Mouse (Mus musculus) spleen, postnatal 10 days (tissue): ENCODE results near the gene Agap1.

Experiments
- DNase-seq, 2 experiments: peaks; one replicate each; pipeline ENCODE4 v3.0.0; 2021 to 2022; ENCODE audit warnings: low spot score in 2 of 2

The Agap1 gene

GRCm38 (mm10) chr1:89656643-89657321 lies 202.2 kb downstream of the Agap1 start:
- DNase-seq = no peak

GRCm38 (mm10) chr1:89660804-89661203 lies 206.2 kb downstream of the Agap1 start:
- DNase-seq = no peak

GRCm38 (mm10) chr1:89666154-89666553 lies 211.5 kb downstream of the Agap1 start:
- DNase-seq = no peak

- DNase-seq = no peak
Measured at GRCm38 (mm10) chr1:89667387-89667786, 212.8 kb downstream of the Agap1 start.

- DNase-seq = no peak
Measured at GRCm38 (mm10) chr1:89668635-89669034, 214.0 kb downstream of the Agap1 start.

GRCm38 (mm10) chr1:89671110-89671787 lies 216.6 kb downstream of the Agap1 start:
- DNase-seq = no peak

- DNase-seq = no peak
Measured at GRCm38 (mm10) chr1:89673071-89673470, 218.5 kb downstream of the Agap1 start.

GRCm38 (mm10) chr1:89673686-89674085 lies 219.1 kb downstream of the Agap1 start:
- no peak for DNase-seq

GRCm38 (mm10) chr1:89674681-89675080 lies 220.1 kb downstream of the Agap1 start:
- no peak for DNase-seq

GRCm38 (mm10) chr1:89676411-89676810 lies 221.8 kb downstream of the Agap1 start:
- DNase-seq = peak in 1 of 2 experiments; percentile 32

GRCm38 (mm10) chr1:89680673-89681072 lies 226.1 kb downstream of the Agap1 start:
- DNase-seq = no peak

- no peak for DNase-seq
Measured at GRCm38 (mm10) chr1:89688914-89689313, 234.3 kb downstream of the Agap1 start.

- no peak for DNase-seq
Measured at GRCm38 (mm10) chr1:89689544-89690212, 235.1 kb downstream of the Agap1 start.

GRCm38 (mm10) chr1:89691096-89691495 lies 236.5 kb downstream of the Agap1 start:
- DNase-seq = no peak

GRCm38 (mm10) chr1:89692420-89692819 lies 237.8 kb downstream of the Agap1 start:
- no peak for DNase-seq

- DNase-seq = no peak
Measured at GRCm38 (mm10) chr1:89694916-89695315, 240.3 kb downstream of the Agap1 start.

- DNase-seq = no peak
Measured at GRCm38 (mm10) chr1:89697241-89697640, 242.6 kb downstream of the Agap1 start.

GRCm38 (mm10) chr1:89700166-89700565 lies 245.6 kb downstream of the Agap1 start:
- no peak for DNase-seq

- no peak for DNase-seq
Measured at GRCm38 (mm10) chr1:89701162-89701730, 246.6 kb downstream of the Agap1 start.

- DNase-seq = no peak
Measured at GRCm38 (mm10) chr1:89703294-89703693, 248.7 kb downstream of the Agap1 start.

- DNase-seq = no peak
Measured at GRCm38 (mm10) chr1:89705670-89706069, 251.1 kb downstream of the Agap1 start.

GRCm38 (mm10) chr1:89706862-89707261 lies 252.3 kb downstream of the Agap1 start:
- DNase-seq = no peak
